Mouse (Mus musculus): ENCODE data around the gene BC025920. TPM values are rescaled to one million over a fixed set of nuclear protein-coding genes. Genes with fewer than 3 reads are reported as not detected.

BC025920 gene
- polyA plus RNA-seq, 1 experiment from 2014 or later: 0.55 TPM

DNA sequence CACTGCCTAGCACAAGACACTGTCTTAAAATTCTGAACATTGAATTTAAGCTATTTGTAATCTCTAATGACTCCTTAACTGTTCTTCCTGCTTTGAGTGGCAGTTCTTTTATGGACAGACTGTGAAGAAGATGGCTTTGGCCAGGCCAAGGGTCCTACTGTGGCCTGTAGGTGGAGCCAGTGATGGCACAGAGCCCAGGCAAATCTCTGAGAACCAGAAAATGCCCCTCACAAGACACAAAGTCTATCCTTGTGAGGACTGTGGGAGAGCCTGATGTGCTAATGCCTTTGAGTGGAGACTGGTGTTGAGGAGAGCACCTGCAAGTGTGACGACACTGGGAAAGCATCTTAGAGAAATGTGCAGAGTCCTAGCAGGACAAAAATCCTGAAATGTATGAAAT is 2.2 kb downstream of the BC025920 start:
- Histone ChIP-seq H3K36me3 (no peaks in the 10 kb centered on the region), H3K4me3 (replicated peaks) (no peak overlapping the region), H3K27ac (no peak overlapping the region), H3K4me1 (peaks cover 15% of the 10 kb centered on the region; the same call in 1 of the 2 replicates), H3K4me2 (no peak overlapping the region), H3K9me3 (no peaks in the 10 kb centered on the region), H3K27me3 (replicated peaks) (no peaks in the 10 kb centered on the region), H3K9ac (no peak overlapping the region)
- no peak for ATAC-seq (ENCODE audit: insufficient read depth, low FRiP score, low read depth)
- WGBS: 79% methylated on average over 1 of the region's 1 CpGs

DNA sequence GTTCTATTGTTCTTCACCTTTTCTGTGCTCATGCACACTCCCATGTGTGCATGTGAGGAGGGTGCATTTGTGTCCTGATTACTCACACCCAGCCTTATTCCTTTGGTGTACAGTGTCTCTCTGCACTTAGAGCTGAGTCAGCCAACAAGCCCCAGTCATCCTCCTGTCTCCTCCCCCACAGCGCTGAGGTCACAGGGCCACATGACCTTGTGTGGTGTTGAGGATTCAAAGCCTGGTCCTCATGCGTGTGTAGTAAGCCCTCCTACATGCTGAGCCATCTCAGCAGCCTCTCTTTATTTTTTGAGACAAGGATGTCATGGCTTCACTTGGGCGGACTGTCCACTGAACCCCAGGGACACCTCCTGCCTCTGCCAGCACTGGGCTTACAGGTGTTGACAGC is 6.7 kb downstream of the BC025920 start:
- no peaks in the 10 kb centered on the region for H3K9me3 ChIP-seq
- H3K36me3 ChIP-seq: no peaks in the 10 kb centered on the region
- no peaks in the 10 kb centered on the region for H3K27me3 ChIP-seq (replicated peaks)
- ATAC-seq (ENCODE audit: insufficient read depth, low FRiP score, low read depth): no peak
- no peak overlapping the region for H3K4me2 ChIP-seq
- 64% methylated on average over 3 of the region's 3 CpGs for whole genome bisulfite sequencing
- H3K4me3 ChIP-seq (replicated peaks): no peak overlapping the region
- no peak overlapping the region for H3K27ac ChIP-seq
- H3K9ac ChIP-seq: no peak overlapping the region
- no peaks in the 10 kb centered on the region for H3K4me1 ChIP-seq

DNA sequence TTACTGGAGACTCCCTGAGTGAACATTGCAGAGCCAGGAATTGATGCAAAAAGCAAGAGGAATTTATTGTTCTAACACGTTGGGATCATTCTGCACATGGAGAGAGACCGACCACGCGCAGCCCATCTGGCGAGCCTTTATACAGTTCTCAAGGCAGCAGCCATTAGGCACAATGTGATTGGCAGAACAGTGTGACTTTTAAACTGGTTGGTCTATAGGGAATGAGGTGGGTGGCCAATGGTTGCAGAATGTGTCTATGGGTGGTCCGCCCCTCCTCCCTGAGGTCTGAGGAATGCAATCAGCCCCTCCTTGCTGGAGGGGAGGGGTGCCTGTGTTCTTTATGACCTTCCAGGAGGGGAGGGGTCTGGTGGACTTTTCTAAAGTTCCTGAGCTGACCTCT is 9.4 kb downstream of the BC025920 start:
- no peaks in the 10 kb centered on the region for H3K36me3 ChIP-seq
- H3K9me3 ChIP-seq: no peaks in the 10 kb centered on the region
- no peak overlapping the region for H3K4me2 ChIP-seq
- H3K4me1 ChIP-seq: no peaks in the 10 kb centered on the region
- 56% methylated on average over 6 of the region's 6 CpGs for WGBS
- no peak overlapping the region for H3K9ac ChIP-seq
- H3K27ac ChIP-seq: no peak overlapping the region
- H3K4me3 ChIP-seq (replicated peaks): no peak overlapping the region
- ATAC-seq (ENCODE audit: insufficient read depth, low FRiP score, low read depth): no peak
- H3K27me3 ChIP-seq (replicated peaks): no peaks in the 10 kb centered on the region

DNA sequence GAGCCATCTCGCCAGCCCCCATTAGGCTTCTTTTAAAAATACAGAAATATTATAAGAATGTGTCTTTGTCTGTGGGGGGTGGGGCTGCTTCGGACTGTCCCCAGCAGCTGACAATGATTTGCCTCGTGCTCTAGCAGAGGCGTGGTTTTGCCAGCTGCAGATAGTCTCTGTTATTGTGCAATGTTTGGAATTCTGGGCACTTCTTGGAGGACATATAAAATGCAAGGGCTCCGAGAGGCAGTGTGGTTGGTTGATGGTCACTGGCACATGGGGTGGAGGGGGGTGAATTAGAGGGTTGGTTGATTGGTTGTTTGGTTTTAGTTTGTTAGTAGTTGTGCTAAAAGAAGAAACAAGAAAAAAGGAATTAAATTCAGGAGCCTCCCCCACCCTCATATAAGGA is 13.9 kb downstream of the BC025920 start:
- ATAC-seq (ENCODE audit: insufficient read depth, low FRiP score, low read depth): no peak
- Histone ChIP-seq H3K27me3 (replicated peaks) (no peaks in the 10 kb centered on the region), H3K9me3 (no peaks in the 10 kb centered on the region), H3K4me2 (no peak overlapping the region), H3K4me1 (no peaks in the 10 kb centered on the region), H3K4me3 (replicated peaks) (no peak overlapping the region), H3K36me3 (peaks cover 6% of the 10 kb centered on the region), H3K9ac (no peak overlapping the region), H3K27ac (no peak overlapping the region)
- WGBS: 76% methylated on average over 5 of the region's 5 CpGs

DNA sequence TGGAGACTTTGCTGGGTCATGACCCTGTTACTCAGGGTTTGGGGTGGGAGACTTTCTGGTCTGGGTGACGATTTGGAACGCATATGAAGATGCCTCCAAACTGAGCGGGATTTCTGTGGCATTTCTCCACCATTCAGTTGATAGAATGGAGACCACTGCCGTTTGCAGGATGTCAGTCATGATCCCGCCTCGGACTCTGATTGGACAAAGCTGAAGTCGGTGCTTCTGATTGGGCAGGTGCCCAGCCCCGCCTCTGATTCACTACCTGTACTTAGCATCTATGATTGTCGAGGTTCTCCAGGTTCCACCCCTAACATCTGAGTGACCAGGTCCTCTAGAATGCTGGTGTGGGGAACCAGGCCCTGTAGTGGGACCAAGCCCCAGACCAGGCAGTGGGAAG is 14.7 kb downstream of the BC025920 start:
- WGBS: 56% methylated on average over 9 of the region's 9 CpGs
- H3K36me3 ChIP-seq: peaks cover 6% of the 10 kb centered on the region
- H3K4me3 ChIP-seq (replicated peaks): no peak overlapping the region
- H3K9me3 ChIP-seq: no peaks in the 10 kb centered on the region
- no peaks in the 10 kb centered on the region for H3K27me3 ChIP-seq (replicated peaks)
- no peak overlapping the region for H3K4me2 ChIP-seq
- H3K4me1 ChIP-seq: no peaks in the 10 kb centered on the region
- no peak overlapping the region for H3K9ac ChIP-seq
- no peak for ATAC-seq (ENCODE audit: insufficient read depth, low FRiP score, low read depth)
- no peak overlapping the region for H3K27ac ChIP-seq

DNA sequence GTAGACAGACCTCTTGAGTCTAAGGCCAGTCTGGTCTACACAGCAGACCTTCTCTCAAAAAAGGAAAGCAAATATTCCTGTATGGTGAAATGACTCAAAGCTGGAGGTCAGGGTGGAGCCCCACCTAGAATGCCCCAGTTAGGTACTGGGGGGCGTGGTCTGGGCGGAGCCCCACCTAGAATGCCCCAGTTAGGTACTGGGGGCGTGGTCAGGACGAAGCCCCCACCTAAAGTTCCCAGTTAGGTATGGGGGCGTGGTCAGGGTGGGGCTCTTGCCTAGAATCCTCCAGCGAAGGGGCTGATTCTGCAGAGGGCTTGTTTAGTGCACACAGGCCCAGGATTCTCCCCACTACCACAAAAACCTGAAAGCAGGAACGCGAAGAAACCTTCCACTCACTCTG is 17.4 kb downstream of the BC025920 start:
- Histone ChIP-seq H3K9me3 (no peaks in the 10 kb centered on the region), H3K36me3 (peaks cover 6% of the 10 kb centered on the region), H3K9ac (no peak overlapping the region), H3K4me1 (peaks cover 16% of the 10 kb centered on the region), H3K4me2 (no peak overlapping the region), H3K4me3 (replicated peaks) (no peak overlapping the region), H3K27ac (peak overlapping the region; percentile 17; the same call in 1 of the 2 replicates), H3K27me3 (replicated peaks) (no peaks in the 10 kb centered on the region)
- WGBS: 55% methylated on average over 8 of the region's 8 CpGs
- ATAC-seq (ENCODE audit: insufficient read depth, low FRiP score, low read depth): no peak

DNA sequence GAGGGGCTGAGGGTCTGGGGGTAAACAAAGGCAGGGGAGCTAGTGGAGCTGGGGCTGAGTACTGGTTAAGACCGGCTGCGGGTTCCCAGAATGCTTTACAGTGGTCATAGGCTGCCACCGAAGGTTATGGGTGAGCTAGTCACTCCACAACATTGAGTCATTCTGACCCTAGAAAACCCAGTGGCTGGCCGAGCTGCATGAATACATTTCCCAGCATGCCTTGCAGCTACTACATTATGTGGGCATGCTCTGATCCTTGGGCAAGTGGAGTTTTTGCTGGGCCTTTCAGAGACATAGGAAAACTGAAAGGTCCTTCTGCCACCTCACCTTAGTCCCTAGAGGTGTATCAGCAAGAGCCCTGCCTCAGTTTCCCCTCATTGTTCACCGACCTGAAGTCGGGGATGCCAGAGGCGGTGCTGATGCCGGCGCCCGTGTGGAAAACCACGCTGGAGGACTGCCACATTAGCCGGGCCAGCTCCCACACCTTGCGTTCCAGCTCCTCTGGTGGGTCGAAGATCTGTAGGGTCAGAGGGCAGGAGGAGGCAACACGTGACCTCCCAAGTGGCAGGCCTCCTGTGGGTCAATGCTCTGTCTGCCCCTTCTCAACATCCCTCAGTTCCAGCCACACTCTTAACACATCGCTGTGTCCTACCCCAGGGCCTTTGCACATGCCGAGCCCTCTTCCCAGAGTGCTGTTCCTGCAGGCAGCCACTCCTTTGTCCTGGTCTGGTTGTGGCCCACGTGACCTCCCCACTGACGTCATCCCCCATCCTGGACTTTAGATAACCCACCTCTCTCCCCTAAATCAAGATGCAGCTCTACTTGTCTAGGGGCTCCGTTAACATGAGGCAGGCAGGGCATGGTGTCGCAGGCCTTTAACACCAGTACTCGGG is 20.3 kb downstream of the BC025920 start:
- peaks cover 6% of the 10 kb centered on the region for H3K36me3 ChIP-seq
- peak overlapping the region; percentile 90; the same call in 1 of the 2 replicates for H3K27ac ChIP-seq
- H3K4me3 ChIP-seq (replicated peaks): peak overlapping the region; percentile 66
- peak overlapping the region; percentile 62; the same call in 1 of the 2 replicates for H3K9ac ChIP-seq
- H3K27me3 ChIP-seq (replicated peaks): no peaks in the 10 kb centered on the region
- 84% methylated on average over 22 of the region's 22 CpGs for WGBS
- H3K4me2 ChIP-seq: peak overlapping the region; percentile 83
- ATAC-seq (ENCODE audit: insufficient read depth, low FRiP score, low read depth): no peak
- peaks cover 17% of the 10 kb centered on the region for H3K4me1 ChIP-seq
- H3K9me3 ChIP-seq: no peaks in the 10 kb centered on the region

DNA sequence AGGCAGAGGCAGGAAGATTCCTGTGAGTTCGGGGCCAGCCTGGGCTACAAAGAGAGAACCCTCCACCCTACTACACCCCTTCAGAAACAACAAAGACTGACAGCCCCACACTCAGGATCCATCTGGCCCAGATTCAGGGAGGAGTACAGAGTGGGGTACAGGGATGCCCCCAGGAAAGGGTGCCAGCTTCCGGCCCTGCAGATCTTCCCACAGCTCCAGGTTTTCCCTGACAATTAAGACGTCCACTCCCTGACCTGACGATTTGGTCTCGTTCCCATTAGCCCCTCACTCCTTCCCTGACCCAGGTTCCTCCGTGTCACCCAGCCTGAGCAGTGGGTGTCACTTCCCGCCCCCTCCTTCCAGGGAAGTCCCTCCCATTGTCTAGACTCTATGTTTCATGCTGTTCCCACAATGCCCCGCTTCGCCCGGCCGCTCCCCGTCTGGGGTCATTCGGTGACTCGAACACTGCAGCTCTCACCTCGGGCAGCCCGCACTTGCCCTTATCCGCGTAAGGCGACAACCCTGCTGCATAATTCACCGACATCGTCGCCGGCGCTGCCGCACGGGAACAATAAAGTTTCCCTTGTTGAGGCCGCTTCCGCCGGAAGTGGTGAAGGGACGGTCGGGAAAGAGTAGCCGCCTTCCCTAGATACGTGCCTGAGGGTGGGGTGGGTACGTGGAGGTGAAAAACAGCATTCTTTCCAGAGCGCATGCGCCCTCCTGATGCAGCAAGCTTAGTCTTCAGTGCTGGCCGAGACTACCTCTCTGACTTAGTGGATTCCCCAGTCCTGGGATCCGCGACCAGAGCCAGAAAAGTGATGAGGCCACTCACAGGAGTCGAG is 21.1 kb downstream of the BC025920 start, which contains the start of gene Sirt6:
TSS of gene Sirt6 (minus strand) at position 804 of the 842 bp plus-strand sequence.
- 4% methylated on average over 40 of the region's 40 CpGs for WGBS
- H3K27ac ChIP-seq: peak within 1 kb of the TSS; percentile 90
- peak; percentile 90 for ATAC-seq (ENCODE audit: insufficient read depth, low FRiP score, low read depth)
- peak within 1 kb of the TSS; percentile 66 for H3K4me3 ChIP-seq (replicated peaks)
- peaks cover 17% of the 10 kb centered on the region for H3K4me1 ChIP-seq
- H3K9ac ChIP-seq: peak within 1 kb of the TSS; percentile 62
- peaks cover 6% of the 10 kb centered on the region for H3K36me3 ChIP-seq
- peak within 1 kb of the TSS; percentile 83 for H3K4me2 ChIP-seq
- H3K9me3 ChIP-seq: no peaks in the 10 kb centered on the region
- H3K27me3 ChIP-seq (replicated peaks): no peaks in the 10 kb centered on the region

DNA sequence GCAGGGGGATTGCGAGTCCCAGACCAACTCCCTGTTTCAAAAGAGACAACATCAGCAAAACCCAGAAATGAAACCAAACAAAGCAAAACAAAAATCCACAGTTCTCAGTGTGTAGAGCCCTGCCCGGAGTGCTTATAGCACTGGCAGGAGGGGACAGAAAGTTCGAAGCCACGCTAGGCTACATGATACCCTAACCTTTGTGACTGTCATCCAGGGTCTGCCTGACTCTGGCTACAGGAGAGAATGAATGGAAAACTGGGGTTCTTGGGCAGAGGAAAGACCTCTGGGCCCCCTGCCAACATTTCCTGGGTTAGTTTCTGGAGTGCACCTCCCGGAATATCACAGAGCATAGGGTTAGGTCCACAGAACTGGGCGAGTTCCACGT is 21.8 kb downstream of the BC025920 start:
- Histone ChIP-seq H3K4me2 (peak overlapping the region; percentile 83), H3K27me3 (replicated peaks) (no peaks in the 10 kb centered on the region)

DNA sequence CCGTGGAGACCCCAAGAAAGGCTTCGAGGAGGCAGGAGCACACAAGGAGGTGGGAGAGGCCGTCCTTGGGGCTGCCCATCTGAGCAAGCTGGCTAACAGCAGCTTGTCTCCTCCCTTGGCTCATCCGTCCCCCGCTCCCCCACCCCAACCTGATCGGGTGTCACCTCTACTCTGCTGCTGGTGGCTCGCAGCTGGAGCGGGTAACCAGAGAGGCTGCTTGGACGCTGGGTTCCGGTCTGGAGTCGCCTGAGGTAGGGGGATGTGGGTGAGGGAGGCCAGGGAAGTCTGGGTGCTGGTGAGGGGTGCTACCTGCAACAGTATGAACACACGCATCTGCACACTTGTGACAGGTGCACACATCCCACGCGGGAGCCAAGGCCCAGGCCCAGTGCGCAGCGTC is 22.3 kb downstream of the BC025920 start, which contains the start of gene Ankrd24:
TSS of gene Ankrd24 (plus strand) at position 151 of the 400 bp plus-strand sequence.
- no peak for ATAC-seq (ENCODE audit: insufficient read depth, low FRiP score, low read depth)
- Histone ChIP-seq H3K4me2 (peak within 1 kb of the TSS; percentile 83), H3K4me1 (peaks cover 17% of the 10 kb centered on the region), H3K4me3 (replicated peaks) (peak within 1 kb of the TSS; percentile 66), H3K9me3 (no peaks in the 10 kb centered on the region), H3K27ac (peak within 1 kb of the TSS; percentile 90), H3K9ac (peak within 1 kb of the TSS; percentile 62), H3K27me3 (replicated peaks) (no peaks in the 10 kb centered on the region), H3K36me3 (no peaks in the 10 kb centered on the region; the same call in 1 of the 2 replicates)
- WGBS: 74% methylated on average over 16 of the region's 16 CpGs

More for the DNA sequence above, 21.8 kb downstream of the BC025920 start:
- Histone ChIP-seq H3K4me3 (replicated peaks) (peak overlapping the region; percentile 66), H3K27ac (peak overlapping the region; percentile 90), H3K9ac (peak overlapping the region; percentile 62; the same call in 1 of the 2 replicates), H3K4me1 (peaks cover 17% of the 10 kb centered on the region), H3K9me3 (no peaks in the 10 kb centered on the region), H3K36me3 (no peaks in the 10 kb centered on the region; the same call in 1 of the 2 replicates)
- no peak; the same call in 1 of the 2 replicates for ATAC-seq (ENCODE audit: insufficient read depth, low FRiP score, low read depth)
- WGBS: 45% methylated on average over 7 of the region's 7 CpGs

DNA sequence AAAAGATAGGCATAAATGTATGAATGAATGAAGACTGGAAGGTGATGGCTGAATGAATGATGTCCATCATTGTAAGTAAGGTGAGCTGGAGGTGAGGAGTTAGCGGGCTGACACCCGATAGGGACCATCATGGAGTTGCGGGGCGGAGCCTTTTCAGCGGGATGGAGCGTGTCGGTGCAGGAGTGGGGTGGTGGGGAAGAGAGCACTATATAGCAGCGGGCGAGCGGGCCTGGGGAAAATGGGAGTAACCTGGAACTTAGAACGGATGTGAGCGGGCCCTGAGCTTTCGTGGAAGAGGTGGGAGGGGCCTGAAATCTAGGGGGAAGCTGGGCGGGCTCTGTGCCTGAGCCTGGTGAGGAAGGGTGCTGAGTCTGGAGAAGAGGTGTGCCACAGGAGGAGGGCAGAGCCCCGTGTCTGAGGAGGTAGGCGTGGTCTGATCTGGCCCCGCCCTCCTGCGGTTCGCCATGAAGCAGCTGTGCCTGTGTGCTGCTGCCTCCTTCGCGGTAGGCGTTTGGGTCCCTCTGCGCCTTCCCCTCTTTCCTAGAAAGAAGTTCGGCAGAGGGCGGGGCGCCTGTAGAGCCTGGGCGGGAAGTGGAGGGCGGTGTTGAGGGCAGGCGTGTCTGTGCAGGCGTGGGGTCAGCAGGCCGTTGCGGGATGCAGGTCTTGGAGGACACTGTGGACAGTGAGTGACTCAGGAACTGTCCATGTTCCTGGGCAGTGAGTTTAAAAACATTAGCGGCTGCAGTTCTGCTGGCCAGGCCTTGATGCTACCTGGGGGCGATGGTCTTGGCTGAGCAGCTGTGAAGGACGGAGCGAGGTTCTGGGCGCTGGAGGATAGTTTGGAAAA is 27.4 kb downstream of the BC025920 start:
- Histone ChIP-seq H3K4me2 (peak overlapping the region; percentile 79), H3K36me3 (no peaks in the 10 kb centered on the region), H3K4me3 (replicated peaks) (peak overlapping the region; percentile 47), H3K27me3 (replicated peaks) (no peaks in the 10 kb centered on the region), H3K9me3 (no peaks in the 10 kb centered on the region), H3K9ac (peak overlapping the region; percentile 19), H3K27ac (peak overlapping the region; percentile 77), H3K4me1 (peaks cover 7% of the 10 kb centered on the region; the same call in 1 of the 2 replicates)
- peak; percentile 93 for ATAC-seq (ENCODE audit: insufficient read depth, low FRiP score, low read depth)
- whole genome bisulfite sequencing: 4% methylated on average over 37 of the region's 37 CpGs

All from stomach, embryonic 15.5 days (tissue).